Mouse (Mus musculus) gonadal fat pad, adult 2 months (tissue): ENCODE data around the gene Pde6d. TPM values are rescaled to one million over a fixed set of nuclear protein-coding genes. Genes with fewer than 3 reads are reported as not detected.
"Not testable (repeated sequence)": the region's sequence is repeated elsewhere in the genome, so short reads cannot be mapped to it uniquely, and the experiment has no call there.

Source experiments
- DNase-seq: peaks from one replicate; pipeline ENCODE4 v3.0.0-alpha.2; 2012; ENCODE audit warnings: low read depth
- polyA plus RNA-seq: library from polyadenylated mRNA; depleted of rRNA; stranded (reverse); fragments of >200 nt; gene quantifications from 2 replicates; pipeline ENCODE4 v1.2.3, GENCODE M21; 2012

The Pde6d gene
- polyA plus RNA-seq, 1 experiment, result 15.7 TPM

- DNase-seq, result no peak
Measured at GRCm38 (mm10) chr1:86526789-86527598, 55.4 kb downstream of the Pde6d start.

- peak; percentile 77 for DNase-seq
Measured at GRCm38 (mm10) chr1:86526116-86526788, 56.2 kb downstream of the Pde6d start, which contains the start of gene Ptma. Gene Ptma, plus strand, starts transcription at chr1:86526726.

GRCm38 (mm10) chr1:86525499-86526115, 56.8 kb downstream of the Pde6d start:
- DNase-seq, result no peak

GRCm38 (mm10) chr1:86524619-86525498, 57.6 kb downstream of the Pde6d start:
- DNase-seq, result peak; percentile 93

- no peak for DNase-seq
Measured at GRCm38 (mm10) chr1:86523776-86524618, 58.4 kb downstream of the Pde6d start.

GRCm38 (mm10) chr1:86522286-86522871, 60.0 kb downstream of the Pde6d start:
- DNase-seq, result no peak

- no peak for DNase-seq
Measured at GRCm38 (mm10) chr1:86520361-86520760, 62.1 kb downstream of the Pde6d start.

- no peak for DNase-seq
Measured at GRCm38 (mm10) chr1:86517076-86517475, 65.4 kb downstream of the Pde6d start.

GRCm38 (mm10) chr1:86515715-86516410, 66.6 kb downstream of the Pde6d start:
- DNase-seq, result no peak

- not testable (repeated sequence) for DNase-seq
Measured at GRCm38 (mm10) chr1:86513031-86513430, 69.4 kb downstream of the Pde6d start.

GRCm38 (mm10) chr1:86512154-86512720, 70.2 kb downstream of the Pde6d start:
- no peak for DNase-seq

GRCm38 (mm10) chr1:86510676-86511441, 71.6 kb downstream of the Pde6d start:
- DNase-seq, result no peak

GRCm38 (mm10) chr1:86510266-86510665, 72.2 kb downstream of the Pde6d start:
- DNase-seq, result no peak

GRCm38 (mm10) chr1:86509410-86509809, 73.0 kb downstream of the Pde6d start:
- DNase-seq, result no peak

- DNase-seq, result no peak
Measured at GRCm38 (mm10) chr1:86507866-86508265, 74.6 kb downstream of the Pde6d start.

- no peak for DNase-seq
Measured at GRCm38 (mm10) chr1:86506420-86506819, 76.0 kb downstream of the Pde6d start.

GRCm38 (mm10) chr1:86505461-86505860, 77.0 kb downstream of the Pde6d start:
- DNase-seq, result no peak

GRCm38 (mm10) chr1:86504697-86505421, 77.6 kb downstream of the Pde6d start:
- no peak for DNase-seq
